Mouse (Mus musculus) cerebellum, postnatal 25 days (tissue): ENCODE results near the gene AU018091.
"Not testable (repeated sequence)": the region's sequence is repeated elsewhere in the genome, so short reads cannot be mapped to it uniquely, and the experiment has no call there.

ENCODE experiments used
- DNase-seq, 2 experiments: peaks; one replicate each; pipeline ENCODE4 v3.0.0; 2021; ENCODE audit warnings: mixed read lengths in 2 of 2

The AU018091 gene

GRCm38 (mm10) chr7:3164991-3165390, 4.0 kb downstream of the AU018091 start:
- DNase-seq = no peak

- DNase-seq = no peak
Observed at GRCm38 (mm10) chr7:3164381-3164780, 4.6 kb downstream of the AU018091 start.

GRCm38 (mm10) chr7:3150376-3150775, 18.6 kb downstream of the AU018091 start:
- DNase-seq = no peak

- no peak for DNase-seq
Observed at GRCm38 (mm10) chr7:3146072-3146471, 22.9 kb downstream of the AU018091 start.

- no peak for DNase-seq
Observed at GRCm38 (mm10) chr7:3143329-3143728, 25.7 kb downstream of the AU018091 start.

GRCm38 (mm10) chr7:3135606-3136005, 33.4 kb downstream of the AU018091 start:
- no peak for DNase-seq

GRCm38 (mm10) chr7:3134654-3135053, 34.3 kb downstream of the AU018091 start:
- DNase-seq = no peak

- DNase-seq = no peak
Observed at GRCm38 (mm10) chr7:3130342-3130741, 38.7 kb downstream of the AU018091 start.

GRCm38 (mm10) chr7:3128564-3128963, 40.4 kb downstream of the AU018091 start:
- DNase-seq = not testable (repeated sequence)

- DNase-seq = not testable (repeated sequence)
Observed at GRCm38 (mm10) chr7:3111193-3111592, 57.8 kb downstream of the AU018091 start.

GRCm38 (mm10) chr7:3106516-3107077, 62.4 kb downstream of the AU018091 start:
- not testable (repeated sequence) for DNase-seq
